Mouse (Mus musculus): ENCODE data around the gene AC140267.1. TPM values are rescaled to one million over a fixed set of nuclear protein-coding genes. Genes with fewer than 3 reads are reported as not detected.
A peak's percentile ranks its signal among the peaks of the same experiment; 100 is the strongest.

The AC140267.1 gene
- polyA plus RNA-seq, 1 experiment from 2014 or later, result 3.5 TPM

- Histone ChIP-seq H3K27ac (peak overlapping the region; percentile 67; the same call in 1 of the 2 replicates), H3K4me3 (peak overlapping the region; percentile 77; the same call in 1 of the 2 replicates), H3K36me3 (peaks cover 50% of the 10 kb centered on the region), H3K27me3 (ENCODE audit: insufficient read depth, poor library complexity, severe bottlenecking) (no peaks in the 10 kb centered on the region), H3K9me3 (no peaks in the 10 kb centered on the region), H3K4me1 (peaks cover 37% of the 10 kb centered on the region)
- WGBS, result 33% methylated on average over 4 of the region's 4 CpGs
- DNase-seq (ENCODE audit: low spot score), result no peak
Observed at GRCm38 (mm10) chr15:80257602-80258239, 22.1 kb downstream of the AC140267.1 start.

- Histone ChIP-seq H3K9me3 (no peaks in the 10 kb centered on the region), H3K36me3 (peaks cover 44% of the 10 kb centered on the region), H3K27me3 (ENCODE audit: insufficient read depth, poor library complexity, severe bottlenecking) (no peaks in the 10 kb centered on the region), H3K4me3 (no peak overlapping the region; the same call in 1 of the 2 replicates), H3K27ac (peak overlapping the region; percentile 67; the same call in 1 of the 2 replicates), H3K4me1 (peaks cover 42% of the 10 kb centered on the region)
- peak; percentile 91 for DNase-seq (ENCODE audit: low spot score)
- 54% methylated on average over 11 of the region's 11 CpGs for WGBS
Observed at GRCm38 (mm10) chr15:80258240-80259170, 22.9 kb downstream of the AC140267.1 start.

DNA sequence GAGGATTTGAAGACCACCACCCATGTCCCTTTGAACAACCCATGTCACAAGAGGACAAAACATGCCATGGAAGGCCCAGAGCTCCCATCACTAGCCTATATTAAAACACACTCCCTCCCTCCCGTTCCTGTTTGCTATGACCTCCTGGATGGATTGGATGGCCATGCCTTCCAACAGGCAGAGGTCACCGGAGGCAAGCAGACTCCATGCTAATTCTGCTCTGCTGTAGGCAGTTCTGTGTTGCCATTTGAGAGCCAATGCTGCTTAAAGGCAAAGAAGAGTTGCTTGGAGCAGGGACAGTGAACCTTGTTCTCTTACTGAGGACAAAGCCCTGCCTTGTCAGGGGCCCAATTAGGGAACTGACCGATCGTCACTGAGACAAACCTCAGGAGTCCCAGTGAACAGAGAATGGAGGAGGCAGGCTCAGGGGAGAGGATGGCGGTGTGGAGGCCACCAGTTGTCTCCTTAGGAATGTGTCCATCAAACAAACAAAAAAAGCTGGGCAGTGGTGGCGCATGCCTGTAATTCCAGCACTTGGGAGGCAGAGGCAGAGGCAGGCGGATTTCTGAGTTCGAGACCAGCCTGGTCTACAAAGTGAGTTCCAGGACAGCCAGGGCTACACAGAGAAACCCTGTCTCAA is 23.9 kb downstream of the AC140267.1 start:
- no peaks in the 10 kb centered on the region for H3K9me3 ChIP-seq
- H3K4me3 ChIP-seq, result no peak overlapping the region
- 77% methylated on average over 8 of the region's 8 CpGs for whole genome bisulfite sequencing
- no peak for DNase-seq (ENCODE audit: low spot score)
- H3K27me3 ChIP-seq (ENCODE audit: insufficient read depth, poor library complexity, severe bottlenecking), result no peaks in the 10 kb centered on the region
- peaks cover 44% of the 10 kb centered on the region for H3K36me3 ChIP-seq
- no peak overlapping the region for H3K27ac ChIP-seq
- H3K4me1 ChIP-seq, result peaks cover 33% of the 10 kb centered on the region

- H3K9me3 ChIP-seq, result no peaks in the 10 kb centered on the region
- 15% methylated on average over 3 of the region's 3 CpGs for WGBS
- H3K27me3 ChIP-seq (ENCODE audit: insufficient read depth, poor library complexity, severe bottlenecking), result no peaks in the 10 kb centered on the region
- H3K4me3 ChIP-seq, result no peak overlapping the region
- peaks cover 44% of the 10 kb centered on the region for H3K36me3 ChIP-seq
- H3K4me1 ChIP-seq, result peaks cover 32% of the 10 kb centered on the region
- no peak overlapping the region for H3K27ac ChIP-seq
- DNase-seq (ENCODE audit: low spot score), result peak; percentile 91
Observed at GRCm38 (mm10) chr15:80260677-80261076, 25.0 kb downstream of the AC140267.1 start.

DNA sequence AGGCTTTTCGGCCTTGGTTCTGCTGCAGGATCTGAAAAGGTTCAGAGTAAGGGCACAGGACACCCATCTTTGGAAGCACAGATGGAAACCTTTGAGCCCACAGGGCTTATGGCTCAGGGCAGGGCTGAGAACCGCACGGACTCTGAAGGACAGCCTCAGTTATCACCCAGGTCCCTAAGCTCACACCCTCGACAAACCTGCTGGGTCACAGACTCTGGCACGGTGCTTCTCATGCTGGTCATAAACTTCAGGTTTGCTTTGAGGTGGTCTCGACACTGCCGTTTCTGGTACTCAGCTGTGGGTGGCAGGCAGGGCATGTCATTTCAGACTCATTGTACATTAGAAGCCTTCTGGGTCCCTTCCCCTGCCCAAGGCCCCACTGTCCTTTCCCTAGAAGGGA is 25.5 kb downstream of the AC140267.1 start:
- H3K27ac ChIP-seq, result no peak overlapping the region
- no peaks in the 10 kb centered on the region for H3K9me3 ChIP-seq
- H3K27me3 ChIP-seq (ENCODE audit: insufficient read depth, poor library complexity, severe bottlenecking), result no peaks in the 10 kb centered on the region
- H3K4me3 ChIP-seq, result no peak overlapping the region
- 82% methylated on average over 7 of the region's 7 CpGs for WGBS
- peaks cover 43% of the 10 kb centered on the region for H3K36me3 ChIP-seq
- peaks cover 32% of the 10 kb centered on the region for H3K4me1 ChIP-seq
- DNase-seq (ENCODE audit: low spot score), result no peak

DNA sequence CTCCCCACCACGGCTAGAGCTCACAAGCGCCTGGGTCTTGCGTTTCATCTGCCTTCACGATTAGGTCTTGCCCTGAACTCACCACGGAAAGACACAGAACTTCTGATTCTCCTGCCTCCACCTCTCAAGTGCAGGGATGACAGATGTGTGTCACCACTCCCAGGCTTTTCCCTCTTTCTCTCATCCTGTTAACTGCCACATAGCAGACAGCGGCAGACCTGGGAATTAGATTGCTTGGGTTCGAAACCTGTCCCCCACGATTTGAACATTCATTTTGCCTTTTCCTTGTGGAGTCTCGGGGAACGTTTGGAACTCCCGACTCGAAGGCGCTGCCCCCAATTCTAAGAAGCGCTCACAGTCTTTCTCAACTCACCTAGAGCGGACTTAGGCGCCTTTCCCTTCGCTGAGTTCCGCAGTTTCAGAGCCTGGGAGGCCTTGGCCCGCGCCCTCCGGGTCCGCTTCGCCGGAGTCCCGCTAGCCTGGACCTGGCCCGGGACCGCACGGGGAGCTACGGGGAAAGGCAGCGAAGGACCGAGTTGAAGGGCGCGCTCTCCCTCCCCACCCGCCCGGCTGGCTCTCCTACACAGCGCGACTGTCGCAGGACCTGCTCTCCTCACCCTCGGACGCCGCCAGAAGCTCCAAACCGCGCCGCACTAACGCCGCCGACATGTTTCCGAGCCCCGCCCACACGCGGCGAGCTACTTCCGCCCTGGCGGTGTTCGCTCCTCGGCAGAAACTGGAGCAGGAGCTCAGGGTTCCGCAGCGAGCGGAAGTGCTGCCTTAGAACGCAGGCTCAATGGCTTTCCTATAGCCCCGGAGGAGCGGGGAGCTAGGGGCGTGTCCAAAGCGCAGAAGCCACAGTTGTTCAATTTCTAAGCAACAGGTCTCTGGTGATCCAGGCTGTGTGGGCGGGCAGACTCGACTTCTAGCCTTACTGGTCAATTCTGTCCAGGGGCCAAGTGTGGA is 28.3 kb downstream of the AC140267.1 start, which contains the start of gene Rps19bp1:
TSS of gene Rps19bp1 (minus strand) at position 706 of the 966 bp plus-strand sequence.
- WGBS, result 1% methylated on average over 66 of the region's 66 CpGs
- Histone ChIP-seq H3K9me3 (no peaks in the 10 kb centered on the region), H3K27me3 (ENCODE audit: insufficient read depth, poor library complexity, severe bottlenecking) (no peaks in the 10 kb centered on the region), H3K4me1 (peaks cover 14% of the 10 kb centered on the region), H3K36me3 (peaks cover 19% of the 10 kb centered on the region), H3K27ac (peak within 1 kb of the TSS; percentile 92), H3K4me3 (peak within 1 kb of the TSS; percentile 99)
- DNase-seq (ENCODE audit: low spot score), result peak; percentile 97

- Histone ChIP-seq H3K4me1 (peaks cover 14% of the 10 kb centered on the region), H3K27me3 (ENCODE audit: insufficient read depth, poor library complexity, severe bottlenecking) (no peaks in the 10 kb centered on the region), H3K9me3 (peaks cover 7% of the 10 kb centered on the region; the same call in 1 of the 2 replicates), H3K27ac (no peak overlapping the region), H3K4me3 (no peak overlapping the region), H3K36me3 (no peaks in the 10 kb centered on the region)
- peak; percentile 88 for DNase-seq (ENCODE audit: low spot score)
- 1% methylated on average over 2 of the region's 2 CpGs for WGBS
Observed at GRCm38 (mm10) chr15:80266281-80266680, 30.6 kb downstream of the AC140267.1 start.

GRCm38 (mm10) chr15:80271858-80272396 is 36.3 kb downstream of the AC140267.1 start:
- 75% methylated on average over 3 of the region's 3 CpGs for WGBS
- Histone ChIP-seq H3K9me3 (peaks cover 7% of the 10 kb centered on the region; the same call in 1 of the 2 replicates), H3K27me3 (ENCODE audit: insufficient read depth, poor library complexity, severe bottlenecking) (peaks cover 32% of the 10 kb centered on the region; the same call in 1 of the 2 replicates), H3K4me1 (no peaks in the 10 kb centered on the region), H3K36me3 (no peaks in the 10 kb centered on the region), H3K4me3 (no peak overlapping the region), H3K27ac (no peak overlapping the region)
- DNase-seq (ENCODE audit: low spot score), result no peak

DNA sequence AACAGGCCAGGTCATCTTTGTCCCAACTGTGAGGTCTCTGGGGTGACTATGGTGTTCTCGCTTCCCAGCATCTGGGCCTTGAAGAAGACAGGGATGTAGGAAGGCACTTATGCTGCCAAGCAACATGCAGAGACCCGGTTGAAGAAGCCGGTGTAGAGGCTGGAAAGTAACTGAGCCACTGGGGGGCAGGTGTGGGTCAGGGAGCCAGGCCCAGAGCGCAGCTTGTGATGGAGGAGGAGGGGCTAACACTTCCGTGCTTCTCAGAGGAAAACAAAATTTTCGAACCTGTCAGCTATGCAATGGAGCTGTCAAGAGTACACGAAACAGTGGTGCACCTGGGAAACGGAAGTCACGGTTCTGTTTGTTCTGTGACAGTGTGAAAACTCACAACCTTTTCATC is 41.5 kb downstream of the AC140267.1 start:
- no peak for DNase-seq (ENCODE audit: low spot score)
- Histone ChIP-seq H3K27me3 (ENCODE audit: insufficient read depth, poor library complexity, severe bottlenecking) (peaks cover 63% of the 10 kb centered on the region), H3K27ac (no peak overlapping the region), H3K36me3 (no peaks in the 10 kb centered on the region), H3K9me3 (no peaks in the 10 kb centered on the region), H3K4me1 (no peaks in the 10 kb centered on the region), H3K4me3 (no peak overlapping the region)
- WGBS, result 35% methylated on average over 9 of the region's 9 CpGs

DNA sequence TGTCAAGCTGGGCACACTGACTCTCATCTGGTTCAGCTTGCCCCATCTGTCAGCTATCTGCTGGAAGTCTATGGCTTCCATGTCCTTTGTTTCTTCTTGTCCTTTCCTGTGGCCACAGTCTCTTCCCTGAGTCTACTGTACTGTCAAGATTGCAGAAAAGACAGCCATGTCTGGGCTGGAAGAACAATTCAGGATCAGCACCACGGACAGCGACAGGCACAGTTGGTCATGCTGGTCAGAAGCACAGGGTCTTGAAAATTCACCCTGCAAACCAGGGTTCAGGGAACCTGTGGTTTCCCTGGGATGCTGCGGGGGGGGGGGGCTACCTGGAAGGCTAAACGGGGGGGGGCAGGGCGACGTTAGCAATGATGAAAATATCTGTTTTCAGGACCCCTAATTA is 42.0 kb downstream of the AC140267.1 start:
- no peaks in the 10 kb centered on the region for H3K9me3 ChIP-seq
- H3K4me1 ChIP-seq, result no peaks in the 10 kb centered on the region
- no peaks in the 10 kb centered on the region for H3K36me3 ChIP-seq
- H3K27ac ChIP-seq, result no peak overlapping the region
- H3K4me3 ChIP-seq, result no peak overlapping the region
- peaks cover 64% of the 10 kb centered on the region for H3K27me3 ChIP-seq (ENCODE audit: insufficient read depth, poor library complexity, severe bottlenecking)
- DNase-seq (ENCODE audit: low spot score), result peak; percentile 88
- 1% methylated on average over 6 of the region's 6 CpGs for WGBS

GRCm38 (mm10) chr15:80278121-80278759 is 42.6 kb downstream of the AC140267.1 start:
- 38% methylated on average over 5 of the region's 5 CpGs for WGBS
- Histone ChIP-seq H3K36me3 (no peaks in the 10 kb centered on the region), H3K9me3 (no peaks in the 10 kb centered on the region), H3K27ac (no peak overlapping the region), H3K4me1 (no peaks in the 10 kb centered on the region), H3K4me3 (no peak overlapping the region), H3K27me3 (ENCODE audit: insufficient read depth, poor library complexity, severe bottlenecking) (peaks cover 70% of the 10 kb centered on the region)
- no peak for DNase-seq (ENCODE audit: low spot score)
